Mouse (Mus musculus) embryonic facial prominence, embryonic 14.5 days (tissue): ENCODE results near the gene Btn1a1. TPM values are rescaled to one million over a fixed set of nuclear protein-coding genes. Genes with fewer than 3 reads are reported as not detected.

Source experiments
- ATAC-seq: fragments of 200-750 bp; cut with Nextera tagmentation; 2 replicates; pipeline ENCODE4 v1.8.0; 2017; ENCODE audit warnings: low read depth, moderate number of reproducible peaks, moderate TSS enrichment
- DNase-seq: peaks from one replicate; pipeline ENCODE4 v3.0.0-alpha.2; 2015; ENCODE audit warnings: low spot score
- H3K27ac ChIP-seq: fragments of 300-500 bp; sonication (generic); replicated peaks from 2 replicates; pipeline ENCODE4 v1.5.1; 2014; ENCODE audit warnings: low read depth, mild to moderate bottlenecking, low read length, moderate library complexity
- H3K27me3 ChIP-seq: fragments of 300-500 bp; sonication (generic); replicated peaks from 2 replicates; pipeline ENCODE4 v1.6.1; 2014; ENCODE audit warnings: low read length; ENCODE audit not compliant: control insufficient read depth, insufficient read depth
- H3K36me3 ChIP-seq: fragments of 300-500 bp; sonication (generic); 2 replicates; pipeline ENCODE4 v1.6.1; 2014; ENCODE audit warnings: low read length, mixed read lengths; ENCODE audit not compliant: control insufficient read depth, insufficient read depth
- H3K4me1 ChIP-seq: fragments of 300-500 bp; sonication (generic); 2 replicates; pipeline ENCODE4 v1.6.1; 2014; ENCODE audit warnings: antibody characterized with exemption, low read length; ENCODE audit not compliant: control insufficient read depth, insufficient read depth
- H3K4me2 ChIP-seq: fragments of 300-500 bp; sonication (generic); 2 replicates; pipeline ENCODE4 v1.6.1; 2014; ENCODE audit warnings: low read depth, mild to moderate bottlenecking, low read length, moderate library complexity, mixed read lengths
- H3K4me3 ChIP-seq: fragments of 300-500 bp; sonication (generic); 2 replicates; pipeline ENCODE4 v1.5.1; 2014; ENCODE audit warnings: low read depth, mild to moderate bottlenecking, low read length
- H3K9ac ChIP-seq: fragments of 300-500 bp; sonication (generic); 2 replicates; pipeline ENCODE4 v1.6.1; 2014; ENCODE audit warnings: low read depth, mild to moderate bottlenecking, low read length, moderate library complexity, mixed read lengths
- H3K9me3 ChIP-seq: fragments of 300-500 bp; sonication (generic); 2 replicates; pipeline ENCODE4 v1.6.1; 2016; ENCODE audit warnings: low read length; ENCODE audit not compliant: control insufficient read depth
- WGBS: fragments of 180-500 bp; shearing (Covaris S2); extraction: QIAGEN DNeasy Blood & Tissue Kit; methylation state at CpG from one replicate; pipeline ENCODE4 v1.1.7; 2014; 5-methylcytosine and 5-hydroxymethylcytosine counted together
- polyA plus RNA-seq: library from polyadenylated mRNA; unstranded; fragments of >200 nt; fragmentation: Nextera tagmentation; extraction: Ambion mirVana; gene quantifications from 2 replicates; pipeline ENCODE4 v1.2.1, GENCODE M21; 2014

The Btn1a1 gene
- polyA plus RNA-seq, 1 experiment from 2014 or later, result 0.18 TPM

DNA sequence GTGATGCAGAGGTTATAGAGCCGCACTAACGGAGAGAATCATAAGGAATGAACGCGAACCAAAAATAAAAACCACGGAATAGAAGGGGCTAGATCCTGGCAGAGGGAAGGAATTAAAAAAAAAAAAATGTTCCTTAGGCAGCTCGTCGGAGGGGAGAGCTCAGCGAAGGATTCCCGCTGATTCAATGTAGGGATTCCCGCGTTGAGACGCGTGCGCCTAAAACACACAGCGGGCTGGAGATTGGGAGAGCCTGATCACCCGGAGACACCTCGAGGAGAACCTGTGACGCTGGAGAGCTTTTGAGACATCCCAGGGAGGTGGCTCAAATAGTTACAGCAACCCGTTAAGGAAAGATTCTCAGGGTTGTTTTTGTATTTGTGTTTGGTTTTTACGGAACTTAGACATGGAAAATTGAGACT lies 53.5 kb downstream of the Btn1a1 start:
- no peak overlapping the region for H3K27ac ChIP-seq
- peak overlapping the region; percentile 39 for H3K4me3 ChIP-seq
- no peaks in the 10 kb centered on the region for H3K36me3 ChIP-seq
- peaks cover 23% of the 10 kb centered on the region for H3K27me3 ChIP-seq
- H3K4me1 ChIP-seq, result peaks cover 4% of the 10 kb centered on the region; the same call in 1 of the 2 replicates
- DNase-seq (no peak), ATAC-seq (no peak)
- no peaks in the 10 kb centered on the region for H3K9me3 ChIP-seq
- peak overlapping the region; percentile 70 for H3K4me2 ChIP-seq
- H3K9ac ChIP-seq, result peak overlapping the region; percentile 37; the same call in 1 of the 2 replicates
- 1% methylated on average over 20 of the region's 20 CpGs for WGBS

DNA sequence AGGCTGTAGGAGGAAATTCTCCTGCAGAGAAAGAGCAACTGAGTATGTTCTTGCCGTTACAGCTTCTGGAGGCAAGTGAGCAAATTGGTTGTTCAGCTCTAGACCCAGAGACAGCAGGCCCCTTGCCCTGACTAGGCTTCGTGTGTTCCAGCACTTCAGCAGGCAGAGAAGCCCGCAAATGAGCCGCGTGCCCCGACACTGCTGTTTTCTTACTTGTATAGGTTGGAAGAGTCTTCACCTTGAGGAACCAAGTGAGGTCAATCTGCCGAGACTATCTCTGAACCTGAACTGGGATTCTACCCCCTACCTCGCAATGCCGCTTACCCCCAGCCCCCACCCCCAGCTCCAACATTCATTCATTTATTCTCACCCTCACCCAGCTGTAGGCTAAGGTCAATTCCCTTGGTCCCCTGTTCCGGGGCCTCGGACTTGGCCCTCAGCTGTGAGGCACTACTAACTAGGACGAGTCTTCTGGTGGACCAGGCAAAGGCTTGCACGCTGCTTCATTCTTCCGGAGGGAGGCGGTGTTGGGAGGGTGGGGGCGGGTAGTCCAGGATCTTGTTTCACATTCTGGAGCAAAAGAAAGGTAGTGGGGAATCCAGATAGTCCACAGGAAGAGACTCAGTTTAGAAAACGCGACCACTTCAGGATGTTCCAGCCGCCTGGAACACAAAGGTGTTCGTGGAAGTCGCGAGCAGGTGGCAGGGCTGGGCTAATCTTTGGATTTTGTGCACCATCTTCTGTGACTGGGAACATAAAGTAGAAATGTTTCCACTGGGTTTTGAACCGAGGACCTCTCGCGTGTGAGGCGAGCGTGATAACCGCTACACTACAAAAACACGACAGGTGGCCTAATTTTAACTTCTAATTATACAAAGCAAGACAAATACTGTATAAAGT lies 54.1 kb downstream of the Btn1a1 start:
- H3K36me3 ChIP-seq, result no peaks in the 10 kb centered on the region
- peak overlapping the region; percentile 39 for H3K4me3 ChIP-seq
- WGBS, result 2% methylated on average over 29 of the region's 29 CpGs
- no peaks in the 10 kb centered on the region for H3K9me3 ChIP-seq
- peaks cover 23% of the 10 kb centered on the region for H3K27me3 ChIP-seq
- DNase-seq, result no peak
- H3K9ac ChIP-seq, result peak overlapping the region; percentile 37; the same call in 1 of the 2 replicates
- H3K27ac ChIP-seq, result no peak overlapping the region
- no peak for ATAC-seq
- H3K4me2 ChIP-seq, result peak overlapping the region; percentile 70
- H3K4me1 ChIP-seq, result peaks cover 4% of the 10 kb centered on the region; the same call in 1 of the 2 replicates

DNA sequence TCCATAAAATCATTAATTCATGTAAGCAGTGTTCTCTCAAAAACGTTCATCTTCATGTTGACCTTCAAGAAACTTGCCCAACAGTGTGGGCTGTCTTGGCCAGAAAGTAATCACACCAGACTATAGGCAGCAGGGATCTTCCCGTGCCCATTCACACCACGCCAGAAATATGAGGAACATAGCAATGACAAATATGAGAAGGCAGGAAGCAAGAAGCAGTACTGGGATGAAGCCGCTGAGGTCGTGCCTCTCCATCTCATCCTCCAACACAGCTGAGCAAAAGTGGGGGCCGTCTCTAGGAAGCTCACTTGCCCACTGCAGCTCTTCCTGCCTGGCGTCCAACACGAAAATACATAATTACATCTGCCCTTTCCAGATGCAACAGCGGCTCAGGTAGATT lies 55.1 kb downstream of the Btn1a1 start:
- Histone ChIP-seq H3K4me3 (no peak overlapping the region), H3K36me3 (no peaks in the 10 kb centered on the region), H3K4me2 (no peak overlapping the region), H3K27ac (no peak overlapping the region), H3K4me1 (peaks cover 4% of the 10 kb centered on the region; the same call in 1 of the 2 replicates), H3K27me3 (peaks cover 23% of the 10 kb centered on the region), H3K9me3 (no peaks in the 10 kb centered on the region), H3K9ac (no peak overlapping the region)
- 78% methylated on average over 9 of the region's 9 CpGs for WGBS
- ATAC-seq (no peak), DNase-seq (no peak)

Other genes starting within 250 kb of the Btn1a1 start
- gene Vmn1r222, start 230.0 kb downstream of the Btn1a1 start, polyA plus RNA-seq, result not detected in 2 replicates
- not detected in 2 replicates for gene Vmn1r223, start 218.8 kb downstream of the Btn1a1 start, polyA plus RNA-seq
- gene Zfp322a, start 96.7 kb downstream of the Btn1a1 start, polyA plus RNA-seq, result 40.2 and 44.9 TPM in 2 replicates
- gene Abt1, start 42.0 kb downstream of the Btn1a1 start, polyA plus RNA-seq, result 10.3 and 11.6 TPM in 2 replicates
- gene Btn2a2, start 23.0 kb upstream of the Btn1a1 start, polyA plus RNA-seq, result 0.40 and 0.51 TPM in 2 replicates
- 5.1 and 5.6 TPM in 2 replicates for gene Hist1h4h, start 65.1 kb upstream of the Btn1a1 start, polyA plus RNA-seq
- gene Hist1h2af, start 68.0 kb upstream of the Btn1a1 start, polyA plus RNA-seq, result 5.2 and 7.0 TPM in 2 replicates
- 3.7 and 4.1 TPM in 2 replicates for gene Hist1h3g, start 69.5 kb upstream of the Btn1a1 start, polyA plus RNA-seq
- 0.76 and 0.77 TPM in 2 replicates for gene Hist1h2bh, start 77.5 kb upstream of the Btn1a1 start, polyA plus RNA-seq
- gene Hist1h3f, start 78.2 kb upstream of the Btn1a1 start, polyA plus RNA-seq, result 0.71 and 1.0 TPM in 2 replicates
- gene Hist1h4f, start 85.7 kb upstream of the Btn1a1 start, polyA plus RNA-seq, result 0.84 and 0.88 TPM in 2 replicates
- gene Hist1h1d, start 87.4 kb upstream of the Btn1a1 start, polyA plus RNA-seq, result 0.60 TPM in 2 replicates
- 4.4 and 6.1 TPM in 2 replicates for gene Hist1h3e, start 96.5 kb upstream of the Btn1a1 start, polyA plus RNA-seq
- 93.4 and 108 TPM in 2 replicates for gene Hist1h2ae, start 105.3 kb upstream of the Btn1a1 start, polyA plus RNA-seq
- 5.1 and 5.3 TPM in 2 replicates for gene Hist1h2bg, start 105.5 kb upstream of the Btn1a1 start, polyA plus RNA-seq
- gene Hist1h2bf, start 108.3 kb upstream of the Btn1a1 start, polyA plus RNA-seq, result 3.6 and 4.1 TPM in 2 replicates
- gene Hist1h2ad, start 108.5 kb upstream of the Btn1a1 start, polyA plus RNA-seq, result 1.6 and 2.8 TPM in 2 replicates
- gene Hist1h3d, start 109.9 kb upstream of the Btn1a1 start, polyA plus RNA-seq, result 5.2 and 7.2 TPM in 2 replicates
- gene Hist1h4d, start 115.7 kb upstream of the Btn1a1 start, polyA plus RNA-seq, result 74.5 and 84.0 TPM in 2 replicates
- gene Hist1h2be, start 155.2 kb upstream of the Btn1a1 start, polyA plus RNA-seq, result 1.5 and 2.2 TPM in 2 replicates
- gene Hist1h1e, start 156.7 kb upstream of the Btn1a1 start, polyA plus RNA-seq, result 12.8 and 15.7 TPM in 2 replicates
- gene Hist1h2ac, start 218.0 kb upstream of the Btn1a1 start, polyA plus RNA-seq, result 1.2 and 1.3 TPM in 2 replicates
- gene Hist1h2bc, start 218.3 kb upstream of the Btn1a1 start, polyA plus RNA-seq, result 52.7 and 78.2 TPM in 2 replicates
- gene Hist1h1t, start 229.9 kb upstream of the Btn1a1 start, polyA plus RNA-seq, result 0.19 and 0.31 TPM in 2 replicates
- 5.7 and 5.8 TPM in 2 replicates for gene Hist1h4c, start 232.6 kb upstream of the Btn1a1 start, polyA plus RNA-seq
- gene Hfe, start 245.0 kb upstream of the Btn1a1 start, polyA plus RNA-seq, result 9.6 and 10.3 TPM in 2 replicates